Mouse (Mus musculus): ENCODE data around the gene Selenow.

The Selenow gene

GRCm38 (mm10) chr7:15922220-15922773, at the start of gene Selenow:
Gene Selenow, minus strand, starts transcription at chr7:15922402.
- peak; percentile 91 for DNase-seq (ENCODE audit: low spot score)

- no peak for DNase-seq (ENCODE audit: low spot score)
Measured at GRCm38 (mm10) chr7:15969674-15970073, 47.5 kb upstream of the Selenow start.

- no peak for DNase-seq (ENCODE audit: low spot score)
Measured at GRCm38 (mm10) chr7:15968322-15968721, 46.1 kb upstream of the Selenow start.

GRCm38 (mm10) chr7:15967312-15967711, 45.1 kb upstream of the Selenow start, which contains the start of gene Ehd2:
Gene Ehd2, minus strand, starts transcription at chr7:15967567.
- DNase-seq (ENCODE audit: low spot score) = peak; percentile 75

- DNase-seq (ENCODE audit: low spot score) = no peak
Measured at GRCm38 (mm10) chr7:15966489-15966888, 44.3 kb upstream of the Selenow start.

GRCm38 (mm10) chr7:15963798-15964652, 41.8 kb upstream of the Selenow start:
- no peak for DNase-seq (ENCODE audit: low spot score)

GRCm38 (mm10) chr7:15962311-15963288, 40.4 kb upstream of the Selenow start:
- peak; percentile 95 for DNase-seq (ENCODE audit: low spot score)

GRCm38 (mm10) chr7:15961798-15962197, 39.6 kb upstream of the Selenow start:
- no peak for DNase-seq (ENCODE audit: low spot score)

- peak; percentile 30 for DNase-seq (ENCODE audit: low spot score)
Measured at GRCm38 (mm10) chr7:15961239-15961638, 39.0 kb upstream of the Selenow start.

GRCm38 (mm10) chr7:15960691-15961090, 38.5 kb upstream of the Selenow start:
- DNase-seq (ENCODE audit: low spot score) = no peak

GRCm38 (mm10) chr7:15956143-15956542, 33.9 kb upstream of the Selenow start:
- DNase-seq (ENCODE audit: low spot score) = no peak

- DNase-seq (ENCODE audit: low spot score) = no peak
Measured at GRCm38 (mm10) chr7:15955509-15955908, 33.3 kb upstream of the Selenow start.

GRCm38 (mm10) chr7:15954978-15955443, 32.8 kb upstream of the Selenow start:
- DNase-seq (ENCODE audit: low spot score) = no peak

GRCm38 (mm10) chr7:15954436-15954835, 32.2 kb upstream of the Selenow start:
- no peak for DNase-seq (ENCODE audit: low spot score)

- DNase-seq (ENCODE audit: low spot score) = no peak
Measured at GRCm38 (mm10) chr7:15953307-15954074, 31.3 kb upstream of the Selenow start.

GRCm38 (mm10) chr7:15952416-15952815, 30.2 kb upstream of the Selenow start:
- DNase-seq (ENCODE audit: low spot score) = no peak

GRCm38 (mm10) chr7:15950008-15950407, 27.8 kb upstream of the Selenow start:
- DNase-seq (ENCODE audit: low spot score) = no peak

GRCm38 (mm10) chr7:15949216-15949790, 27.1 kb upstream of the Selenow start:
- no peak for DNase-seq (ENCODE audit: low spot score)

- DNase-seq (ENCODE audit: low spot score) = peak; percentile 95
Measured at GRCm38 (mm10) chr7:15948381-15948941, 26.3 kb upstream of the Selenow start.

- no peak for DNase-seq (ENCODE audit: low spot score)
Measured at GRCm38 (mm10) chr7:15947653-15948260, 25.6 kb upstream of the Selenow start.
